Mouse (Mus musculus) frontal cortex, postnatal 25 days (tissue): Measurements from ENCODE around the gene Tbc1d23.
"Not testable (repeated sequence)": the region's sequence is repeated elsewhere in the genome, so short reads cannot be mapped to it uniquely, and the experiment has no call there.

ENCODE experiments used
- DNase-seq, 2 experiments: peaks; one replicate each; pipeline ENCODE4 v3.0.0; 2022; ENCODE audit warnings: low spot score in 2 of 2

Gene Tbc1d23

DNA sequence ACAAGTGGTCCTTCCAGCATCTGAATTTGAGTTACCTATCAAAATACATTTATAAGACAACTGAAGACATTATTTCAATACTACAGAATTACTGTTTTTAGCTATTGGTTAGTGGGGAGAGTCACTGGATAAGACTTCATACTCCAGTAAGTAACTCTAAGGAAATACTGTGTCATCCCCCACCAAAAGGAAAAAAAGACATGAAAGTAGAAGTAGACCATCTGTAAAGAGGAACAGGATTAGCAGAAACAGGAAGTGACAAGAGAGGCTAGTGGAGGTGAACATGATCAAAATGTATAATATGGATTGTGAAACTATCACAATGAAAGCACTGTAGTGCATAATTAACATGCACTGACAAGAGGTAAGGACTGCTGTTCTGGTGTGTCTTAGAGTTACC is 15.3 kb downstream of the Tbc1d23 start:
- no peak for DNase-seq

DNA sequence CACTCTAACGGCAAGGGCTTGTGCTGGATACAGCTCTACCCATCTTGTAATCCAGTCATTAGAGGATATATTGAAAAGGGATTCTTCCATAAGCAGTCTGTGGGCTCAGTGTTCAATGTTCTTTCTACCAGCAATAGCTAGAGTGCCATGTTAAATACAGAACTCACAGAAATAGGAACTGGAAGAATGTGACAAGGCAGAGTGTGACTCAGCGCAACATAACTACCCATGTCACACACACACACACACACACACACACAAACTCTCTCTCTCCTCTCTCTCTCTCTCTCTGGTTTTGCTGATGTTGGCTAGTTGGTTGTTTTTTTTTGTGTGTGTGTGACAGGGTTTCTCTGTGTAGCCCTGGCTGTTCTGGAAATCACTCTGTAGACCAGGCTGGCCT is 20.3 kb downstream of the Tbc1d23 start:
- DNase-seq, result no peak

DNA sequence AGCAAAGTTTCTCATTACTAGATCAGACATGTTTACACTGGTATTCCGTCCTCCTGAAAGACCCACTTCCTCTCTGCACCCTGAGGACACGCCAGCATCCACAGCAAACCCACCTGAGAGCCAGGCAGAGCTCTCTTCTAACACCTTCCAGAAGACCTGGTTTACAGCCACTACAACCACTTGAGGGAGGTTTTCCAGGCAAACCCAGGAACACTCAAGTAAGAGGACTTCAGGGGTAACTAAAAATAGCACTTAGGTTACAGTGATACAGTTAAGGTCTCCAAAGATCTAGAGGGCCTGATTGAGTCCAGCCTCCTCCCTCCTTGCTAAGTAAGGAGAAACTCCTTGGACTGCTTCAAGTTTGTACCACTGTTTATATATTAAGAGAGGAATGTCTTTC is 23.0 kb downstream of the Tbc1d23 start:
- DNase-seq, result no peak

DNA sequence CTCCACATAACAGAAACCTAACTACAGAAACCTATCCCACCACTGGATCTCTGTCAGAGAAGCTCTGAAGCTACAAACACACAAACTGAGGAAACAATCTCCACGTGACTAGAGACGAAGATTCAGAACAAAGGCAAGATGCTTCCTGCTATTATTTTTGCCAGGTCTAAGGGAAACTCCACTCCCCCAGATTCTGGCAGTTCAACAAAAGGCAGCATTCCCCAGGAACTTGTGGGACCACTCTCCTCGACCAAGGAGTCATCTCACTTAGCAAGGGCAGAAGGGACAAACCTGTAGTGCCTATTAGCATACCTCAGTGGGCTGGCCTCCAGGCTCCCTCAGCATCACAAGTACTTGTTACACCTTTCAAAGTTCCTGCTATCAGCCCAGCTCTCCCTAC is 34.0 kb downstream of the Tbc1d23 start:
- DNase-seq, result no peak

DNA sequence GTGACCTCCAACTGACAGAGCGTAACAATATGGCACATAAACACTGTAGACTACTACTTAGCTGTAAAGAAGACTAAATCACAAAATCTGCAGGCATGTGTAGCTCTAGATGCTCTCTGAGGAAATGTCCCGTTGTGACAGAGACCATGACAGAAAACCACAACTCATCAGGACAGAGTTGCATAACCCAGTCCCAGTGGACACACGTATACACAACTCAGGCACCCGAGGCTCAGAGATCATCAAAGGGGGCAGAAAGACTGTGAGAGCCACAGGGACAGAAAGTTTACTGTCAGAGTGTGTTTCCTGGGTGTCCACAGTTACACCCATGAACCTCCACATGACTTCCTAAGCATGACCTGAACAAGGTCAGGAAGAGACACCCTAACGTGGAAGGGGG is 34.7 kb downstream of the Tbc1d23 start:
- no peak for DNase-seq

DNA sequence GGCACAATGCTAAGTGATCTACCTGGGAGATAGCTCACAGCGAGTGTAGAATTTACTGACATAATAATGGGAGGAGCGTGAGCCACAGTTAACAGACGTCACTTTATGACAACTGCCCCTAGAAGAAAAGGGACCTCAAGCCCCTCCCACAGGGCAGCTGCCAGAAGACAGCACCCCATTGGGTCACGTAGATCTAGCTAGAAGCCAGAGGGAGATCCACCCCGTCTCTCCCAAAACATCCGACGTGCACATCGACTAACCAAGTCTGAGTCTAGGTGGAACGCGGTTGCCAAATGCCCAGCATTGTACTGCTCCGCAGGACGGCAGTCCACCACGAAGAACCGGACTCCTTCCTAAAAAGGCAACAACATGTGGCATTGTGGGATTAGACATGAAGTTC is 40.1 kb downstream of the Tbc1d23 start:
- no peak for DNase-seq

DNA sequence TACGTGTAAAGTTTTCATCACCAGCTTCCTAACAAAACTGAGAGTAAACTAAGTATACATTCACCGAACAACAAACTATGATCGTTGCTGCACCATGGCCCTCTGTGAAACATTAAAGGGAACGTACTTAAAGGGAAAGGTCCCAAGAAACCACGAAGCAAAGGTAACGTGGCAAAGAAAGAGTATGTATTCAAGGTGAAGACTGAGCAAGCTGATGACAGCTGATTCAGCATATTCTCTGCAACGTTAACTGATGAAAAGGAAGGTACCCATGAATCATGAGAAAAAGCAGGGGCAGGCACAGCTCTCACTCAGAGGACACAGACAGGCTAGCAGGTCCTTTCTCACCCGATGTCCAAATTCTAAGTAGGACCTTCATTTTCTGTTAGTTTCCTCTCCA is 40.9 kb downstream of the Tbc1d23 start:
- no peak for DNase-seq

DNA sequence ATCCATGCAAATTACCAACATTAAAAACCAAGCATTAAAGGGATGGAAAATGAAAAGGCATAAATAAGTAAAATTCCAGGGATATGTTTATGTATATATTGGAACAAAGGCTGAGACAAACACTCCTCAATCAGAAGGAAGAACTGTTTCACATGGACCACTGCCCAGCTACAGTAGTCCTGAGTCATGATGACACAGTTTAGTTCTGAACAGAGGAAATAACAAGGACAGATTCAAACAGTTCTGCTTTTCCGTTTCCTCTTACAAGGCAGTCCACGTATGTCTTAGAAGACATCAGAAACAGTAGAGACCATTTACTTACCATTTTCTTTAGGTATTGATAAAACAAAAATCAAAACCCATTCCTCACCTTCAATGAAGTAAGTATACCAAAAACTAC is 41.8 kb downstream of the Tbc1d23 start:
- DNase-seq, result no peak

DNA sequence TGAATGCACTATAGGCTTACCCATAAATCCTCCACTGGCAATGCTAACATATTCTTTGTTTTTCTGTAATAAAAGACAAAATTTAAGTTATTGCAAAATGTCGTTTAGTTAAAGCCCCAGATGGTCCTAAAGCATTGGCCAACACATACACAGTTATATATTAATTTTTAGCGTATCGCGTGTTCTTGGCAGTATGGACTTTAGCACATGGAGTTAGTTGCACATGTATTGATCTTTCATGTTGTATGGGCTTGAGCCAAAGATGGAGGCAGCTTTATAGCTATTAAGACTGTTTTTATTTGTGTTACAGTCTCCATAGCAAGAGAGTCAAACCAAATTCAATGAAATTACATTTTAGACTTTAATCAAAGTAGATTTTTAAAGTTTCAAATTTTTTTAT is 44.7 kb downstream of the Tbc1d23 start:
- no peak for DNase-seq

DNA sequence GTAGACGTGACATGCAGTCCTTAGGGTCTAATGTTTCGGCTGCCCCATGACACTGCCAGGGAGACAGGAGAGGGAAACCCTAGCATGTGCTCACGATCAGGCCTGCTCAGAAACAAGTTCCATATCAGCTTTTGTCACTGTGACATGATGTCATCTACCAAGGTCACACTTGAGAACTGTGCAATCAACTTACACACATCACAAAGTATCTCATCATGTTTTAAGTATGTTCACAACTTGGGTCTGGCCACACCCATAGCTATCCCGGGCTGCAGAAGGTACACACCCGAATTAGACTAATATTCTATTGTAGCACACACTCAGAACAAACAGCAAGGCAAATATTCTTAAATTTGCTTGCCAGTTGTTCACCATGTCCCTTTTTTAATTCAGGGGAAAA is 49.3 kb downstream of the Tbc1d23 start:
- DNase-seq, result no peak

DNA sequence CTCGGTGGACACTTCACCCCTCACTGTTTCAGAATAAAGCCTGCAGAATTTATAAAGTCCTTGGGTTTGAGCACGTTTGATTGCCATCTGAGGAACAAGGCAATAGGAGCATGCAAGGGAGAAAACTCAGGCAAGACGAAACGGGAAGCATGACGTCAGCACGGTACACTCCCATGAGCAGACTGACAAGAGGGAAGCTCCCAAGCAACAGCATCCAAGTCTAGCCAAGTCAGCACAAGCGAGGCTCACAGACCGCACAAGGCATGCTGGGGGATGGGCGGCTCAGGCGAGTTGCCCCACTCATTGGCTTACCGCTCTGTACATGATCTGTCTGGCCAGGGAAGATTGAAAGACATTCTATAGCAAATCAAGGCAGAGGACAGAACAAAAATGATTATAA is 50.1 kb downstream of the Tbc1d23 start:
- DNase-seq, result no peak

DNA sequence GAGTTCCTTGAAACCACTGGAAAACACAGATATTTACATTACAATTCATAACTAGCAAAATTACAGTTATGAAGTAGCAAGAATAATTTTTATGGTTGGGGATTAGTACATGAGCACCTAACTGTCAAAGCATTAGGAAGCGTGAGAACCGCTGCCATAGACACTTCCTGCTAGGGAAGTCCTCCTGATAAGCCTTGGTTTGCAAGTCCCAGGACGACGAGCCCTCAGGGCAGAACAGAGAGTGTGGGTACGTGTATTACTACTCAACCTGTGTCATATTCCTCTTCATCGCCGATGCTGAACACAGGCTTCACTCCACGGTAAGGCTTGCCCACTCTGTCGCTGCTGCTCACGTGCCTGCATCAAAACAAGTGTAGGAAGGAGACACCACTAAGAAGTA is 53.6 kb downstream of the Tbc1d23 start:
- DNase-seq, result no peak

DNA sequence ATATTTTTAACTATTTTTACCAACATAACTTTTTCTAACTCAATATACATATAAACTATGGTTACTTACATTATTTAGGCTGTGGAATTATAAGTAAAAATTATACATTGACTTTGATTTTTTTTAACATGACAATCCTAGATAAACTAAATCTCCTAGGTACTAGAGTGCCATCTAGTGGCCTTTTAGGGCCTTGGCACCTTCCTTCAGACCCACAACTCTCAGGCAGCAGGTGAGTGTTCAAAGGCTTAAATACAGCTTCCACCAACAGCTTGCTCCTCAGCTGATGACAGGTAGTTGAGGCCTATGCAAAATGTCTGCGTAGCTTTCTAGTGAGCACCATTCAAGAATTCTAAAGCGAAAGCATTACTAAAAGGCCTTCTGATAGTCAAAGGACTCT is 54.0 kb downstream of the Tbc1d23 start:
- DNase-seq, result no peak

DNA sequence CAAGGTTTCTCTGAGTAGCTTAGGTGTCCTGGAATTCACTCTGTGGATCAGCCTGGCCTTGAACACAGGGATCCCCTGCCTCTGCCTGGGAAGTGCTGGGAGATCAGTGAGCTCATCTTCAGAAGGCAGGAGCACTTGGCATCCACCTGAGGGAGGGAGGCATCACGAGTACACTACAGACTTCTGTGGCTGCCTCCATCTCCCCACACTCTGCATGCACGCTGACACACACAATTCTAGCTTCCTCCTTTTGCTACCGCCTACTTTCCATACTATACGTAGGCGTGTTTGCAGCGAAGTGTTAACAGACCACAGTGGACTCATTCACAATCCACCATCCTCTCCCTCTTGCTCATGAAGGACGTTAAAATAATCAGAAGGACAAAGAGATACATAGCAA is 55.0 kb downstream of the Tbc1d23 start:
- DNase-seq, result peak in 1 of 2 experiments; percentile 40

DNA sequence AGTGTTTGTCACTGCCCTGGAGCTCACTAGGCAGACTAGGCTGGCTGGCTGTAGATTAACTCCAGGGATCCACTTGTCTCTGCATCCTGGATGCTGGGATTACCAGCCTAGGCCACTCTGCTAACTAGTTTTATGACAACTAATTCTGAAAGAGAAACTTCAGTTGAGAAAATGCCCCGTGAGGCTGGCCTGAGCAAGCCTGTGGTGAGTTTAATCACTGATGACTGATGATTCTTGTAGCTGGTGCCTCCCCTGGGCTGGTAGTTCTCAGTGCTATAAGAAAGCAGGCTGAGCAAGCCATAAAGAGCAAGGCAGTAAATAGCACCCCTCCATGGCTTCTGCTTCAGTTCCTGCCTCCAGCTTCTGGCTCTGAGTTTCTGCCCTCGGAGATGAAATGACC is 55.6 kb downstream of the Tbc1d23 start:
- no peak for DNase-seq

DNA sequence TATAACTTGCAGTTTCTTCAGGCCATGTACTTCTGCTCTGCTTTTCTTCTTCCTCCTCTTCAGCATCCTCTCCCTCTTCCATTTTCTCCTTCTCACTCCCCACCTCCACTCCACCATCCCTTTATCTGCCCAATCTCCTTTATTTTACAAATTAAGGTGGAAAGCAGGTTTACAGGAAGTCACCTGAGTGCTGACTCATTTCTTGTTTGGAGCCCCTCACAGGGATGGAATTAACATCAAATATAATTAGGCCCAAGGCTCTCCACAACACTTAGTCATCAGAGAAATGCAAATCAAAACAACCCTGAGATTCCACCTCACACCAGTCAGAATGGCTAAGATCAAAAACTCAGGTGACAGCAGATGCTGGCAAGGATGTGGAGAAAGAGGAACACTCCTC is 56.8 kb downstream of the Tbc1d23 start:
- DNase-seq, result not testable (repeated sequence)

DNA sequence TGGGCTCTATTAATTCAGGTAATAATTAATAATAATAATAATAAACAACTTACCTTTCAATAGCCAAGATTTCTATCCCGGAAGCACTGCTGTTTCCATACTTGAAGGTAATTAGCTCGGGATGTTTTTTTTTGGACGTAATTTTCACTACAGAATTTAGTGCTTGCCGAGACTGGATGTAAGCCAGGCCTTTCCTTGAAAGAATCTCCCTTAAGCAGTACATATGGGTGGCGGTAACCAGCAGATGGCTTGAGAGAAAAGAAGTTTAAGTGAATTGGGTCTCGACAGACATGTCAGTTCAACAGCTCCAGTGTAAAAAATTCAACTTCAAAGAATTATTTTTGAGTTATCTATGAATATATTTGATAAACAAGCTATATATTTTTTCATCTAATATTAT is 59.7 kb downstream of the Tbc1d23 start:
- DNase-seq, result no peak

DNA sequence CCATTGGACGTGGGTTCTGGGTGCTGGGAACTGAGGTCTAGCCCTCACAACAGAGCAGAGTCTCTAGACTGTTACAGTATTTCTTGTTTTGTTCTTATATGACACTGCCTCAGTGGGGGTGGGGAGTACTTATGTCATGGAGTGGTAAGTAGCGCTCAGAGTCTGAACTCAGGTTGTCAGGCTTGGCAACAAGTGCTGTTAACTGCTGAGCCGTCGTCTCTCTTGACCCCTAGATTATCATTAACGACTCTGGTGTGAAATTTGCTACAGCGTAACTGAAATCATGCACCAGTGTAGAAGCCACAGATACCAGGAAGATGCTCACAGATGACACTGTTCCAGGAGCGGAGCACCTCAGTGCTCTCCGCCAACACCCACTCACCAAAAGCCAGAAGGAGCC is 60.1 kb downstream of the Tbc1d23 start:
- DNase-seq, result no peak

DNA sequence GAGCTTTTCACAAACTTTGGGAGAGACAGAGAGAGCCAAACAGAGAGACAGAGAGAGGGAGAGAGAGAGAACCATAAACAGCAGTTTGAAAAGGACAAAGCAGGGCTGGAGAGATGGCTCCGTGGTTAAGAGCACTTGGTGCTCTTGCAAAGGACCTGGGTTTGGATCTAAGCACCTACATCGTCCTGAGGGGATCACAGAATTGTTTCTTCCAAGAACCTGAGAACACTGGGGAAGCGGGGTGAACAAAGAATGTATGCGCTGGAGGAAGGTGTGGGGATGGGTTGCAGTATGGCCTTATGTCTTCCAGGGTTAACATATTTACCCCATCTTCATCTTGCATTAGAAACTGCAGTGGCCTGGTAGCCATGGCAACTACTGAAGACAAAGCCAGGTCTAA is 63.1 kb downstream of the Tbc1d23 start:
- DNase-seq, result no peak

DNA sequence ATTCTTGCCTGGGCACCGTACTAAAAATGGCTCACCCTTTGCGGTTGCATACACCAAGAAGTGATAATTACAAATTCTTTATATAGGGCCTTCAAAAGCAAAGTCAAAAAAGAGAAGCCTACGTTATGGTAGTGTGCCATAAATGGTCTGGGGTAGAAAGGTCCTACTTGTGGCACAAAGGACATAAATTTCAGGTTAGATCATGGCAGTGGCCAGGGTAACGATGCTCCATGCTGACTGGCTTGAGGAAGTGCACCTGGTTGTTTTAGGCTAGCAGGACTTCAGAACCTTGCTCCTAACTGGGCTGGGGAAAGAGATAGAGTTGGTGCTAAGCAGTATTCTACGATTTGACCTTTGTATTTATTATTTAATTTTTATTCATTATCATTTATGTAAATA is 63.8 kb downstream of the Tbc1d23 start:
- DNase-seq, result no peak

DNA sequence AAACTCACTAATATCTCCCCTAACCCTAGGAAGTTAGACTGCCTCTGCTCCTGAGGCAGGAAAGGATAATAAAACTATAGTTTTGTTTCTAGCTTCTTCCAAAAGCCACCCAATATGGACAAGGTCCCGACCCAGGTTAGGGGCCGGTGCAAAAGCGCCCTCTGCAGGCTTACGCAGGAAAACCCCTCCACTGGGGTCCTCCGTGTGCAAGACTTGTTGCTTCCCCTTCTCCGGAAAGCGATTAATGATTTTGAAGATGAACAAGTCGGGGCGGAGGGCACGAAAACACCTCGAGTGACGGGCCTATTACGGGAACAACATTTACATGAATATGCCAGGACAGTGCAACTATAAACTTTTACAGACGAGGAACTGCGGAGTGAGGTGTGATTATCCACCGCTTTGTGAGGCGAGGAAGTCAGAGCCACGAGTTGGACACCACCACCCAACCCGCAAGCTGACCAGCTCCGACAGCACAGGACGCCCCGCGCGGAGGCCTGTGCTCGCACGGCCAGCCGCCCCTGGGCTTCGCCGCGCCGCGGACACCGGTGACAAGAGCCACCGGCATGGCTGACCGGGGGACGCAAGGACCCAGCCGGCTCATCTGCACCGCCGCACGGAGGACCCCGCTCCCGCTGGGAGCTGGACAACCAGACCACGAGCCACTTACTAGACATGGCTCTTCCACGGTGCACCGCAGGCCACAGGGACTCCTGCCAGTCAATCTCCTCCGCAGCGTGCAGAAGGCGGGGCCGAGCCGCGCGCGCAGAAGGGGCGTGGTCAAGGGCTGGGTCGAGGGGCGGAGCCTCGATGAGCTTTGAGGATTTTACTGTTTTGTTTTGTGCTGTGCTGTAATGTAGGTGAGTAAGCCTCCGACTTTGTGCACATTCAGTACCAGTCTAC is 64.4 kb downstream of the Tbc1d23 start, which contains the start of gene Nit2:
Nit2 (minus strand) TSS at position 731 of the 903 bp plus-strand sequence.
- peak; percentile 86 to 89 for DNase-seq

DNA sequence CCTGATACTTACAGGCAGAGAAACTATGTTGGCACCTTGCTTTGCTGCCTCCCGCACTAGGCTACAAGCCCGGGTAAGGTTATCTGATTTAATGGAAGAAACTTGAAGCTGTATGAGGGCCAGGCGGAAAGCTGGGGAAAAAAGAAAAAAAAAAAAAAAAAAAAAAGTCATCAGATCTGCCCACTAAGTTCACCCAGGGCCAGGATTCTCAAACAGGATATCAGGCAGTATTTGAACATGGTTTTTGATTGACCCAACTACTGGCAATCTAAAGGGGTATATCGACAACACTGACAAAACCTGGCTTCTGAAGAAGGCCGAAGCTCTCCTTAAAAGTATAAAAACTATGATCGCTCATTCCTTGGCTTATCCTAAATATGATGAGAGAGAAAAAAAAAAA is 65.2 kb downstream of the Tbc1d23 start:
- no peak for DNase-seq

DNA sequence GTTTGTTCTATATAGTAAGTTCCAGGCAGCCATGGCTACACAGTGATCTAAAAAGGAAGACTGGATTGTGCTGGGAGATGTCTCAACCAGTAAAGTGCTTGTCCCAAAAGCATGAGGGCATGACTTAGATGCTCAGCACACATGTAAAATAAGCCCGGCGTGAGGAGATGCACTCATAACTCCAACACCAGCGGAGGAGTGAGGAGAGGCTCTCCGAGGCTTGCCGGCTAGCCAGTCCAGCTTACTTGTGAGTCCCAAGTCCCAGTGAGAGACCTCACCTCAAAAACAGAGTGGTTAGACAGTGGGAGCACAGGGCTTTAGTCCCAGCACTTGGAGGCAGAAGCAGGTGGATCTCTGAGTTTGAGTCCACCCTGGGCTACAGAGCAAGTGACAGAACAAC is 66.1 kb downstream of the Tbc1d23 start:
- DNase-seq, result no peak

DNA sequence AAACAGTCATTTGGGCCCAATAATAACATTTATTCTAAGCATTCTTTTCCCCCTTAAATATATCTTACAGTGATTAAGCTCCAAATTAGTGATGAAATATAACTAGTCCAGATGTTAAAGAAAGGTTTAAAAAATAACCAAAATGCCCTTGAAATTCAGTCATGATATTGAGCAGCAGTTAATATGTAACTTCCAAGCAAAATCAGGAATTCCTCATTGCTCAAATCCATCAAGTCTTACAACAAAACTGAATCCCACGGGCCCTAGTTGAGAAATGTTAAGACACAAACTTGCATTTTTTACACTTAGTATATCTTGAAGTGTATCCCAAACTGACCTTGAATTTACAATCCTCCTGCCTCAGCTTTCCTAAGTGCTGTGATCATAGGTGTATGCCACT is 67.6 kb downstream of the Tbc1d23 start:
- DNase-seq, result no peak
